Mouse (Mus musculus): ENCODE results near the gene Krtap17-1. TPM values are rescaled to one million over a fixed set of nuclear protein-coding genes. Genes with fewer than 3 reads are reported as not detected.

Gene Krtap17-1
- not detected for total RNA-seq (2021)
- long read RNA-seq, experiment 1, partial matches to known transcripts = 0 of 1 reads
- long read RNA-seq, experiment 1, other reads (novel, unspliced or antisense) = 0 of 1 reads
- long read RNA-seq, experiment 2 = 0 reads

DNA sequence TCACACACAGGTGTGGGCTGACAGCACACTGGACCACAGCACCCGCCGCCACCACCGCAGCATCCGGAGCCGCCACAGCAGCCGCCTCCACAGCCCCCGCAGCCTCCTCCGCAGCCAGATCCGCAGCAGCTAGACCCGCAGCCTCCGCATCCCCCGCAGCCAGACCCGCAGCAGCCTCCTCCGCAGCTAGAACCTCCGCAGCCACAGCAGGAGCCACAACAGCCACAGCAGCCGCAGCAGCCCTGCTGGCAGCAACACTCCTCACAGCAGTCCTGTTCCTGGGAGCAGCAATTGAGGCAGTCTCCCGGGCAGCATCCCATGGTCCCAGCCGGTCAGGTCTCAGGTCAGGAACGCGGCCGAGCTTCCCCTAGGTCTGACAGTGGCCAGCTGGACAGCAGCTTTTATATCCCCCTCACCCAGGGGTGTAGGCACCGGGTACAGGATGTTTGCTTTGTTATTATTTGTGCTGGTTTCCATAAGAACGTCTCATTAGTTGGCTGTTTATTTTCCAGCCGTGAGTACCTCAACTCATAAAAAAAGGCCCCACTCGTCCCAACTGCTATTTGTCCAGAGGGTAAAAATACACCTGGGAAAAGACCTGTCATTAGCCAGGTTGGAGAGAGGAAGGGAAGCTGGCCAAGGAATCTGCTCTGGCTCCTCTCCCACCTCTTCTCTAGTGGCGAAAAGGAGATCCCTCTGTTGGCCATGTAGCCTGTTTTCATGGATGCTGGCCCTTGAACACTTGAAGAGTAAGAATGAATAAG is at the start of gene Krtap17-1:
TSS of gene Krtap17-1 (minus strand) at position 375 of the 764 bp plus-strand sequence.
- TF ChIP-seq CTCF (IDR thresholded peaks at IDR 0.05) = no peak
- H3K4me3 ChIP-seq = no peak within 1 kb of the TSS
- H3K27ac ChIP-seq = no peak within 1 kb of the TSS
- DNase-seq (ENCODE audit: extremely low spot score in 1 of 2, low spot score in 2 of 2) = no peak
- intact Hi-C loops (cut with DNase I) = no loop called here

DNA sequence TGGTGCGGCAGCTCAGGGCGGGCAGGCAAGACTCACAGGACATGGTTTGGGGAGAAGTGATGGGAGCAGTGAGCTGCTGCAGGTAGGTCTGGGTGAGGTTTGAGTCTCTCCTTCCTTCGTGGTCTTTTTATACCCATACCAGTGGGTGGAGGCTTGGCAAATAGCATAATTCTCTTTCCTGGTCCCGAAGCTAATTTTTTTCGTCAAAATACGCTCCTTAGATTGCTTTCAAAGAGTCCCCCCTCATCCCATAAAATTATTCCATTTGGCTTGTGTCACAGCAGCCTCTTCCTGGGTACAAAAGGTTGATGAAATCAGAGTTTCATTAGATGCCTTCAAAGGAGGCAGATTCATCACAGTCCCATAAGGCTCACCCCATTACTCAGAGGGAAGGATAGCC is 47.7 kb upstream of the Krtap17-1 start, which contains the start of gene Krt34:
TSS of gene Krt34 (minus strand) at position 101 of the 400 bp plus-strand sequence.
- TF ChIP-seq CTCF (IDR thresholded peaks at IDR 0.05) = no peak
- DNase-seq (ENCODE audit: extremely low spot score in 1 of 2, low spot score in 2 of 2) = no peak
- intact Hi-C loops (cut with DNase I) = no loop called here
- Histone ChIP-seq H3K4me3 (no peak within 1 kb of the TSS), H3K27ac (no peak within 1 kb of the TSS)

- no peak for TF ChIP-seq CTCF (IDR thresholded peaks at IDR 0.05)
- no peak for DNase-seq (ENCODE audit: extremely low spot score in 1 of 2, low spot score in 2 of 2)
- Histone ChIP-seq H3K27ac (no peak within 1 kb of the TSS), H3K4me3 (no peak within 1 kb of the TSS)
- intact Hi-C loops (cut with DNase I) = no loop called here
Observed at GRCm38 (mm10) chr11:100029768-100030167, 36.0 kb upstream of the Krtap17-1 start, which contains the start of gene Krt33b. TSS of gene Krt33b (minus strand) at chr11:100029868.

DNA sequence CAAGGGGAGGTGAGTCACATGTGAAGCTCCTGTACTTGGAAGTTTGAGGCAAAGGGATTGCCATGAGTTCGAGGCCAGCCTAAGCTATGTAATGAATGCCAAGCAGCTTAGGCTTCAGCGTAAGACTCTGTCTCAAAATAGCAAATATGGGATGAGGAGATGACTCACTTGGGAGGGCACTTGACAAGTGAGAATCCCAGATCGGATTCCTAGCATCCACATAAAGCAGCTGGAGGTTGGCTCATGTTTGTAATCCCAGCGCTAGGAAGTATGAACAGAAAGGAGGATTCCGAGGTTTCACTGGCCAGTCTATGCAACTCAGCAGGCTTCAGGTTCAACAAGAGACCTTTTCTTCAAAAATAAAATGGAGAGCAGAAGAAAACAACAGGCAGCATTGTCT is 27.6 kb upstream of the Krtap17-1 start:
- no peak for TF ChIP-seq CTCF (IDR thresholded peaks at IDR 0.05)
- no peak for DNase-seq (ENCODE audit: extremely low spot score in 1 of 2, low spot score in 2 of 2)
- H3K27ac ChIP-seq = no peak overlapping the region

GRCm38 (mm10) chr11:100019466-100019865 is 25.7 kb upstream of the Krtap17-1 start:
- intact Hi-C loops (cut with DNase I) = no loop called here
- DNase-seq (ENCODE audit: extremely low spot score in 1 of 2, low spot score in 2 of 2) = no peak
- H3K4me3 ChIP-seq = no peak overlapping the region
- TF ChIP-seq CTCF (IDR thresholded peaks at IDR 0.05) = no peak
- no peak overlapping the region for H3K27ac ChIP-seq

More for the DNA sequence above, 27.6 kb upstream of the Krtap17-1 start:
- H3K4me3 ChIP-seq = no peak overlapping the region
- intact Hi-C loops (cut with DNase I) = no loop called here

DNA sequence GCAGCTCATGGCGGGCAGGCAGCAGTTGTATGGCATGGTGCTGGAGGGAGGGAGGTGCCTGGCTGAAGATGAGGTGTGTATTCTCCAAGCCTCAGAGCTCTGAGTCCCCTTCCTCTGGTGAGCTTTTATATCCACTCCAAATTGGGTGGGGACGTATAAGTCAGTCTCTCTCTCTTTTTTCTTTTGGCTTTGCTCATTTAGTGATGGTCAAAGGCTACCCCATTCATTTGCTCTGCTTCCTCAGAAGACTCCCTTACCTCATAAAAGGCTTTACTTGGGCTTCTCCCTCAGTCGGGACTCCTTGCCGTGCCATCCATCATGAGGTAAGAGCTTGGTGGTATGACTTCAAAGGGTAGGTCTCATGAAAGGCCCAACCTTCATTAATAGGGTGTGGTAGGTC is 22.3 kb upstream of the Krtap17-1 start, which contains the start of gene Krt33a:
TSS of gene Krt33a (minus strand) at position 101 of the 400 bp plus-strand sequence.
- Histone ChIP-seq H3K27ac (no peak within 1 kb of the TSS), H3K4me3 (no peak within 1 kb of the TSS)
- intact Hi-C loops (cut with DNase I) = no loop called here
- TF ChIP-seq CTCF (IDR thresholded peaks at IDR 0.05) = no peak
- DNase-seq (ENCODE audit: extremely low spot score in 1 of 2, low spot score in 2 of 2) = no peak

- intact Hi-C loops (cut with DNase I) = no loop called here
- no peak for TF ChIP-seq CTCF (IDR thresholded peaks at IDR 0.05)
- no peak for DNase-seq (ENCODE audit: extremely low spot score in 1 of 2, low spot score in 2 of 2)
- H3K4me3 ChIP-seq = no peak overlapping the region
- H3K27ac ChIP-seq = no peak overlapping the region
Observed at GRCm38 (mm10) chr11:100013691-100014171, 19.9 kb upstream of the Krtap17-1 start.

DNA sequence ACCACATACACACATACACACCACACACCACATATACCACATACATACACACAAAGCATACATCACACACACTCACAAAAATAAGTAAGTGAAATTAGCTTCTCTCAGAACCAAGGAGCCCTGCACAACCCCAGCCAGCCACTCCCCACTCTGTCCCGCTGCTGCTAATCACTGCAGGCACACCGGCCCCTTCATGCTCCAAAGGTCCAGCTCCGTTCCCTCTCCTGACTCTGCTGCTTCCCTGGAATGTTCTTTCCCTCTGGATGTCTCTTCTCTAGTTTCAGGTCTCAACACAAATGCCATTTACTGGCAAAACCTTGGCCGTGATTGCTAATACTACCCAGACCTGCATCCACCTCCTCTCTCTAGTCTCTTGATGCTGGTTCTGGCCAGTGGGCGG is 16.9 kb upstream of the Krtap17-1 start:
- no peak overlapping the region for H3K27ac ChIP-seq

DNA sequence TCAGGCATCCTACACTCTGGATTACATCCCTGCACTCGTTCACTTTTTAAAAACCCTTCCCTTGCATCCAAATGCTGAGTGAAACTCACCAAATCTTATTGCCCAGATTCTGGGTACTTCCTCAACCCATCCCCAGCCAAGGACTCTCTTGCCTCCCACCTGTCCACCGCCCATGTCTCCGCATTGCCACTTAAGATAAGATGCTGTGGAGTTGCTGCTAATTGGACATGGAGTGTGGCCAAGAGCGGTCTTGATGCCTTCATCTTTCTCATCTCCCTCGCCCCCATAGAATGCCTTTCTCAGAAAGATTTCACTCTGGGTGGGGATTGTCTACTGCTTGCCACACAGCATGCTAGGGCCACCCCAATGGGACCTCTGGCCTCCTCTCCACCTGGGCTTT is 14.5 kb upstream of the Krtap17-1 start:
- TF ChIP-seq CTCF (IDR thresholded peaks at IDR 0.05) = no peak
- intact Hi-C loops (cut with DNase I) = loop anchor here (5.0 to 10.0 kb wide), 3 partner anchors 274 to 626 kb away; no protein-coding TSS in a partner anchor
- peak in 1 of 2 experiments; percentile 36 for DNase-seq (ENCODE audit: extremely low spot score in 1 of 2, low spot score in 2 of 2)
- Histone ChIP-seq H3K27ac (no peak overlapping the region), H3K4me3 (no peak overlapping the region)

More for the DNA sequence above, 16.9 kb upstream of the Krtap17-1 start:
- TF ChIP-seq CTCF (IDR thresholded peaks at IDR 0.05) = no peak
- no peak for DNase-seq (ENCODE audit: extremely low spot score in 1 of 2, low spot score in 2 of 2)
- no peak overlapping the region for H3K4me3 ChIP-seq
- intact Hi-C loops (cut with DNase I) = no loop called here

GRCm38 (mm10) chr11:100006624-100007023 is 12.8 kb upstream of the Krtap17-1 start:
- no peak for DNase-seq (ENCODE audit: extremely low spot score in 1 of 2, low spot score in 2 of 2)
- no peak overlapping the region for H3K27ac ChIP-seq
- intact Hi-C loops (cut with DNase I) = loop anchor here (5.0 to 10.0 kb wide), 3 partner anchors 276 to 624 kb away; no protein-coding TSS in a partner anchor
- H3K4me3 ChIP-seq = no peak overlapping the region
- peak; percentile 43 for TF ChIP-seq CTCF (IDR thresholded peaks at IDR 0.05)

DNA sequence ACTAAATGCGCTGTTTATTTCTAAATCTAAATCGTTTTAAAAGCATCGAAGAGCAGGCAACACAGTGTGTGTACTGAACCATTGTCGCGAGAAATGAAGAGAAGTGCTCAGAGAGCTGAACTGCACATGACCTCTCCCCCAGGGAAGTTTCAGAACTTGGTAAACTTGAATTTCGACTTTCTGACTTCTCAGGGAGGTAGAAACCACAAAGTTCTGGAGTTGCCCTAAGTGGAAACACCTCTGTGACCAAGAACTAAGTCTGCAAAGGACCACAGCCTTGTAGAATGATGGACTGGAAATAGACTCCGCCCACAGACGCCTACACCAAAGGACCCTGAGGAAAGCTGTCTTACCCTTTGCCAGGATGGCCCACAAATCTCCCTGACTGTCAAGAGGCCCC is 12.1 kb upstream of the Krtap17-1 start:
- no peak overlapping the region for H3K4me3 ChIP-seq
- no peak overlapping the region for H3K27ac ChIP-seq
- intact Hi-C loops (cut with DNase I) = loop anchor here (1.0 to 10.0 kb wide), 5 partner anchors 163 to 624 kb away; no protein-coding TSS in a partner anchor
- no peak for DNase-seq (ENCODE audit: extremely low spot score in 1 of 2, low spot score in 2 of 2)
- TF ChIP-seq CTCF (IDR thresholded peaks at IDR 0.05) = no peak

DNA sequence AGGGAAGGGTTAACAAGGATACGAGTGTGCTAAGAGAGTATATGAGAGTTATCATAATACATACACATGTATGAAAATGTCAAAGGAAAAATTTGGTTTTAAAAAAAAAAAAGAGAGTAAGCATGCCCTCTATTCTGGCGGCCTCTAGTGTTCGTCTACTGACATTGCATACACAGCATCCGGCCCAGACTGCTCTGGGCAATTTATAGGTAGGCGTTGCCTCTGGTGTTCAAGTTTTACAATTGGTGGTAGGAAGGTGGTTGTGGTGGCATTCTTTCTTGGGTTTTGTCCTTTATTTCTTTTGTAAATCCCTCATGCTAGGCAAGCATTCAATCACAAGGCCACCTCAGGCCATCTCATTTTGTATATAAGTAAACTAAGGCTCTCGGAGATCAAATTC is 11.1 kb upstream of the Krtap17-1 start:
- peak; percentile 52 to 60 for DNase-seq (ENCODE audit: extremely low spot score in 1 of 2, low spot score in 2 of 2)
- TF ChIP-seq CTCF (IDR thresholded peaks at IDR 0.05) = peak; percentile 97
- Histone ChIP-seq H3K4me3 (no peak overlapping the region), H3K27ac (no peak overlapping the region)
- intact Hi-C loops (cut with DNase I) = loop anchor here (1.0 to 10.0 kb wide), 5 partner anchors 164 to 623 kb away; no protein-coding TSS in a partner anchor

All from left cerebral cortex, adult 2 months (tissue).